Mouse (Mus musculus) gastrocnemius, postnatal 36 days (tissue): ENCODE data around the gene Hnf1a. TPM values are rescaled to one million over a fixed set of nuclear protein-coding genes. Genes with fewer than 3 reads are reported as not detected.

Source experiments
- DNase-seq, 2 experiments: peaks; one replicate each; pipeline ENCODE4 v3.0.0; 2022
- intact Hi-C: fragments of 180-260 bp; cut with DNase I; formaldehyde crosslinking; loops from one replicate; pipeline ENCODE4 v1.15.1; 2025
- total RNA-seq, 2 experiments: library from RNA; stranded (reverse); gene quantifications; 2 replicates each; pipeline ENCODE4 v1.2.3; 2021

Gene Hnf1a
- total RNA-seq, 2 experiments from 2014 or later = not detected

DNA sequence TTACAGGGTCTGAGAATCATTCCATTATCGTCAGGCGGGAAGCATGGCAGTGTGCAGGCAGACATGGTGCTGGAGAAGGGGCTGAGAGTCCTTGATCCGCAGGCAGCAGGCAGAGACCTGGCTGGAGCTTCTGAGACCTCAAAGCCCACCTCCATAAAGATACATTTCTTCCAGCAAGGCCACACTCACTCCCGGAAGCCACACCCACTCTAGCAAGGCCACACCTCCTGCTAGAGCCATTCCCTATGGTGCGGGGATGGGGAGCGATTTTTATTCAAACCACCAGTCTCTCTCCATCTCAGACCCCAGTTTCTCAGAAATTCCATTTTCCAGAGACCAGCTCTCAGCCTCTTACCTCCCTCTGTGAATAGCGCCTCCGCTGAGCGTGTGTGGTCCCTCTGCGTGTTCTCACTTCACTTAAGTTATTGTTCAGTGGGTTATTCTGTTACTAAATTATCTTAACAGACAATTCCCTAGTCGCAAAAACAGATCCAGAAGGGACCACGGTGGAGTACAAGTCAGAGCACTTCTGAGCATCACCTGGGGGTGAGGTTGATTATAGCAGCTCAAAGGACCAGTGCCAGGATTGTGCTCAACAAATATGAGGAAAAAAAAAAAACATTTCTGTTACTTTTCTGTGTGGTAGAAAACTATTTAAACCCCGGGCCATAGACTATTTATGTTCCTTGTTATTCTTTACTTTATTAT is 62.1 kb downstream of the Hnf1a start:
- intact Hi-C loops = no loop called here
- no peak for DNase-seq

DNA sequence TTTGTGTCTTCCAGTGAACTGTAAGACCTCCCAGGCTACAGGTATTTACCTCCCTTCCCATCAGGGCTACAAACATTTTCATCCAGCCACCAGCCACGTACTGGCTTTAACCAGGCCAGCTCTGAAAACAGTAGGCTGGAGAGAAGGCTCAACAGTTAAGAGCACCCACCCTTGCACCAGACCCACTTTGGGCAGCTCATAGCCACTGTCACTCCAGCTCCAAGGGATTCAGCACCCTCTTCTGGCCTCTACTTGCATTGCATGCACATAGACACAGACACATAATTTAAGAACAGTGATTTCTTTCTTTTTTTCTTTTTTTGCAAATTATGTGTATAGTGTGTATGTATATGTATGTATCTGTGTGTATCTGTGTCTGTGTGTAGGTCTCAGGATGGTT is 68.5 kb downstream of the Hnf1a start:
- intact Hi-C loops = no loop called here
- peak in 1 of 2 experiments; percentile 18 for DNase-seq

Other genes with a start within 250 kb of the Hnf1a start
- 10 to 100 TPM; 18.8 to 21.4 TPM for gene Ankrd13a, start 196.4 kb downstream of the Hnf1a start, total RNA-seq
- gene Git2, start 195.6 kb downstream of the Hnf1a start, total RNA-seq = 10 to 100 TPM; 15.9 to 17.4 TPM
- 1 to 10 TPM; 4.9 to 5.2 TPM for gene 1500011B03Rik, start 147.6 kb downstream of the Hnf1a start, total RNA-seq
- gene 4930519G04Rik, start 117.4 kb downstream of the Hnf1a start, total RNA-seq = not detected
- not detected for gene Gm9936, start 112.4 kb downstream of the Hnf1a start, total RNA-seq
- 1 to 10 TPM; 1.2 to 2.7 TPM for gene Oasl2, start 74.2 kb downstream of the Hnf1a start, total RNA-seq
- gene Oasl1, start 47.9 kb downstream of the Hnf1a start, total RNA-seq = under 1 TPM in 1 of 2 experiments, not detected in 1; 0.59 TPM
- 10 to 100 TPM; 19.2 to 23.1 TPM for gene 2210016L21Rik, start 28.9 kb downstream of the Hnf1a start, total RNA-seq
- 10 to 100 TPM; 19.6 to 21.3 TPM for gene Sppl3, start 40.0 kb upstream of the Hnf1a start, total RNA-seq
- gene Gm10401, start 127.2 kb upstream of the Hnf1a start, total RNA-seq = not detected
- 10 to 100 TPM; 68.8 to 71.7 TPM for gene Acads, start 148.3 kb upstream of the Hnf1a start, total RNA-seq
- 1 to 10 TPM; 8.5 to 9.0 TPM for gene Unc119b, start 163.9 kb upstream of the Hnf1a start, total RNA-seq
- 100 to 1,000 TPM; 163 to 241 TPM for gene Mlec, start 187.1 kb upstream of the Hnf1a start, total RNA-seq
- 1 to 10 TPM; 1.3 to 1.4 TPM for gene Cabp1, start 223.3 kb upstream of the Hnf1a start, total RNA-seq